Mouse (Mus musculus) spleen, adult 2 months (tissue): ENCODE data around the gene Prss50.

Source experiments
- CTCF ChIP-seq: fragments of 200-500 bp; IDR thresholded peaks from 2 replicates; pipeline ENCODE4 v1.5.1; 2011; ENCODE audit warnings: mild to moderate bottlenecking, inconsistent platforms; ENCODE audit not compliant: insufficient read depth, insufficient read length, insufficient replicate concordance; ENCODE audit errors: extremely low read depth
- POLR2A ChIP-seq: fragments of 200-500 bp; IDR thresholded peaks from 2 replicates; pipeline ENCODE4 v1.6.1; 2011; ENCODE audit warnings: low read depth, low read length, inconsistent platforms

- TF ChIP-seq CTCF = no peak
- no peak for TF ChIP-seq POLR2A
Observed at GRCm38 (mm10) chr9:110902271-110902670, 44.5 kb downstream of the Prss50 start.
